Mouse (Mus musculus) embryonic fibroblast, embryonic 13.5 days (primary cell): Measurements from ENCODE around the gene Dtd1.

ENCODE experiments used
- CTCF ChIP-seq: IDR thresholded peaks from 2 replicates; pipeline ENCODE4 v1.5.1; 2011; ENCODE audit warnings: mild to moderate bottlenecking, control low read depth, low read length, moderate library complexity, borderline replicate concordance; ENCODE audit not compliant: insufficient read depth
- POLR2A ChIP-seq: IDR thresholded peaks from 2 replicates; pipeline ENCODE4 v1.6.1; 2011; ENCODE audit warnings: low read depth, mild to moderate bottlenecking, control low read depth, low read length, moderate library complexity

DNA sequence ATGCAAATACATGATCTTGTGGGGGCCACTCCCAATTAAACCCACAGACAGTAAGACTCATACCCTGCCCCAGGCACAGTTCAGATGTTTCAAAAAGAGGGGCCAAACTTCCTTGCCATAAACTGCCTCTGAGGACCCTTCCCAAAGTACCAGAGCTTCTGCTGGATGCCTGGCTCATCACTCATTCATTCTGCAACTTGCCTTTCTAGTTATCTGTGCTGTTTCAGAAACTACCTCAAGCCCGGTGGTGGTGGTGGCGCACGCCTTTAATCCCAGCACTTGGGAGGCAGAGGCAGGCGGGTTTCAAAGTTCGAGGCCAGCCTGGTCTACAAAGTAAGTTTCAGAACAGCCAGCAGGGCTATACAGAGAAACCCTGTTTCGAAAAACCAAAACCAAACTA is 184.1 kb downstream of the Dtd1 start:
- no peak for TF ChIP-seq CTCF
- no peak for TF ChIP-seq POLR2A
